Mouse (Mus musculus) small intestine, adult 2 months (tissue): ENCODE measurements around the gene Cmtm6. TPM values are rescaled to one million over a fixed set of nuclear protein-coding genes. Genes with fewer than 3 reads are reported as not detected.
A peak's percentile ranks its signal among the peaks of the same experiment; 100 is the strongest.

Source experiments
- H3K27ac ChIP-seq: fragments of 200-500 bp; 2 replicates; pipeline ENCODE4 v1.5.1; 2012; ENCODE audit warnings: low read depth, low read length, control low read depth, inconsistent platforms; ENCODE audit not compliant: insufficient read depth
- H3K27me3 ChIP-seq: fragments of 200-500 bp; 2 replicates; pipeline ENCODE4 v1.6.1; 2012; ENCODE audit warnings: mild to moderate bottlenecking, moderate library complexity, low read length, inconsistent platforms; ENCODE audit not compliant: control insufficient read depth, insufficient read depth
- H3K36me3 ChIP-seq: fragments of 200-500 bp; 2 replicates; pipeline ENCODE4 v1.6.1; 2012; ENCODE audit warnings: mild to moderate bottlenecking, low read length, control low read depth, inconsistent platforms; ENCODE audit not compliant: control insufficient read depth, insufficient read depth
- H3K4me1 ChIP-seq: fragments of 200-500 bp; 2 replicates; pipeline ENCODE4 v1.6.1; 2012; ENCODE audit warnings: low read length, inconsistent platforms, mixed read lengths; ENCODE audit not compliant: control insufficient read depth, insufficient read depth, insufficient read length
- H3K4me3 ChIP-seq: fragments of 200-500 bp; 2 replicates; pipeline ENCODE4 v1.5.1; 2012; ENCODE audit warnings: low read depth, mild to moderate bottlenecking, control low read depth, inconsistent platforms, low read length, moderate library complexity
- CTCF ChIP-seq: fragments of 200-500 bp; IDR thresholded peaks from 2 replicates; pipeline ENCODE4 v1.5.1; 2012; ENCODE audit warnings: low read depth, mild to moderate bottlenecking, control low read depth, inconsistent platforms, low read length, moderate library complexity, mixed read lengths; ENCODE audit not compliant: insufficient replicate concordance, insufficient read length; ENCODE audit errors: extremely low read depth
- POLR2A ChIP-seq: fragments of 200-500 bp; IDR thresholded peaks from 2 replicates; pipeline ENCODE4 v1.6.1; 2012; ENCODE audit warnings: low read depth, mild to moderate bottlenecking, control low read depth, inconsistent platforms, low read length, moderate library complexity
- WGBS: fragments of 180-500 bp; shearing (Covaris S2); methylation state at CpG from one replicate; pipeline ENCODE4 v1.1.7; 2018; 5-methylcytosine and 5-hydroxymethylcytosine counted together
- polyA plus RNA-seq: library from polyadenylated mRNA; depleted of rRNA; stranded (reverse); fragments of >200 nt; gene quantifications from 2 replicates; pipeline ENCODE4 v1.2.3, GENCODE M21; 2012

The Cmtm6 gene
- polyA plus RNA-seq, 1 experiment: 46.1 TPM

- Histone ChIP-seq H3K4me1 (peaks cover 10% of the 10 kb centered on the region), H3K27ac (no peak overlapping the region), H3K4me3 (no peak overlapping the region), H3K27me3 (no peaks in the 10 kb centered on the region), H3K36me3 (no peaks in the 10 kb centered on the region)
- 76% methylated on average over 7 of the region's 7 CpGs for WGBS
- TF ChIP-seq CTCF: no peak
- TF ChIP-seq POLR2A: no peak
These were observed 47.1 kb downstream of the Cmtm6 start for GRCm38 (mm10) chr9:114778047-114778390.

GRCm38 (mm10) chr9:114778877-114779276 lies 48.0 kb downstream of the Cmtm6 start:
- H3K27me3 ChIP-seq: no peaks in the 10 kb centered on the region
- TF ChIP-seq CTCF (no peak), POLR2A (no peak)
- 89% methylated on average over 7 of the region's 7 CpGs for WGBS
- H3K4me1 ChIP-seq: peaks cover 10% of the 10 kb centered on the region
- no peak overlapping the region for H3K27ac ChIP-seq
- H3K4me3 ChIP-seq: no peak overlapping the region
- no peaks in the 10 kb centered on the region for H3K36me3 ChIP-seq

- Histone ChIP-seq H3K4me3 (peak overlapping the region; percentile 76), H3K27me3 (no peaks in the 10 kb centered on the region), H3K27ac (no peak overlapping the region), H3K36me3 (no peaks in the 10 kb centered on the region), H3K4me1 (peaks cover 10% of the 10 kb centered on the region)
- WGBS: 66% methylated on average over 23 of the region's 23 CpGs
- no peak for TF ChIP-seq POLR2A
- no peak for TF ChIP-seq CTCF
These were observed 49.2 kb downstream of the Cmtm6 start for GRCm38 (mm10) chr9:114779984-114780745.

GRCm38 (mm10) chr9:114780746-114781525 lies 50.0 kb downstream of the Cmtm6 start:
- no peaks in the 10 kb centered on the region for H3K36me3 ChIP-seq
- H3K4me1 ChIP-seq: peaks cover 5% of the 10 kb centered on the region; the same call in 1 of the 2 replicates
- H3K27me3 ChIP-seq: no peaks in the 10 kb centered on the region
- WGBS: under 1% methylated on average over 38 of the region's 38 CpGs
- peak overlapping the region; percentile 63 for H3K27ac ChIP-seq
- TF ChIP-seq CTCF (no peak), POLR2A (no peak)
- H3K4me3 ChIP-seq: peak overlapping the region; percentile 76

GRCm38 (mm10) chr9:114781526-114782212 lies 50.8 kb downstream of the Cmtm6 start, which contains the start of gene Cmtm7:
Cmtm7 (minus strand) TSS chr9:114781856.
- no peaks in the 10 kb centered on the region for H3K27me3 ChIP-seq
- no peaks in the 10 kb centered on the region for H3K36me3 ChIP-seq
- H3K4me3 ChIP-seq: peak within 1 kb of the TSS; percentile 76
- TF ChIP-seq POLR2A (0 out of 2 replicates have a peak, but pooled peaks have one; percentile 12), CTCF (no peak)
- 1% methylated on average over 54 of the region's 54 CpGs for WGBS
- peaks cover 4% of the 10 kb centered on the region; the same call in 1 of the 2 replicates for H3K4me1 ChIP-seq
- H3K27ac ChIP-seq: peak within 1 kb of the TSS; percentile 63

GRCm38 (mm10) chr9:114785432-114786125 lies 54.7 kb downstream of the Cmtm6 start:
- no peak overlapping the region for H3K4me3 ChIP-seq
- peaks cover 5% of the 10 kb centered on the region for H3K4me1 ChIP-seq
- no peak for TF ChIP-seq POLR2A
- no peak for TF ChIP-seq CTCF
- no peaks in the 10 kb centered on the region for H3K36me3 ChIP-seq
- 40% methylated on average over 16 of the region's 16 CpGs for WGBS
- H3K27me3 ChIP-seq: no peaks in the 10 kb centered on the region
- no peak overlapping the region for H3K27ac ChIP-seq
